Mouse (Mus musculus) limb, embryonic 15.5 days (tissue): Measurements from ENCODE around the gene Ccdc85b. TPM values are rescaled to one million over a fixed set of nuclear protein-coding genes. Genes with fewer than 3 reads are reported as not detected.
"Not testable (repeated sequence)": the region's sequence is repeated elsewhere in the genome, so short reads cannot be mapped to it uniquely, and the experiment has no call there.

Experiments
- ATAC-seq: fragments of 200-750 bp; cut with Nextera tagmentation; 2 replicates; pipeline ENCODE4 v1.8.0; 2017; ENCODE audit warnings: low read depth, moderate TSS enrichment; ENCODE audit not compliant: insufficient number of reproducible peaks, low FRiP score, low TSS enrichment
- H3K27ac ChIP-seq: fragments of 300-500 bp; sonication (generic); 2 replicates; pipeline ENCODE4 v1.5.1; 2015; ENCODE audit warnings: moderate library complexity, mild to moderate bottlenecking, inconsistent platforms
- H3K27me3 ChIP-seq: fragments of 300-500 bp; sonication (generic); 2 replicates; pipeline ENCODE4 v1.6.1; 2015; ENCODE audit warnings: inconsistent platforms
- H3K36me3 ChIP-seq: fragments of 300-500 bp; sonication (generic); 2 replicates; pipeline ENCODE4 v1.6.1; 2015; ENCODE audit warnings: inconsistent platforms
- H3K4me1 ChIP-seq: fragments of 300-500 bp; sonication (generic); 2 replicates; pipeline ENCODE4 v1.6.1; 2015; ENCODE audit warnings: inconsistent platforms
- H3K4me2 ChIP-seq: fragments of 300-500 bp; sonication (generic); 2 replicates; pipeline ENCODE4 v1.6.1; 2015; ENCODE audit warnings: mild to moderate bottlenecking, inconsistent platforms
- H3K4me3 ChIP-seq: fragments of 300-500 bp; sonication (generic); 2 replicates; pipeline ENCODE4 v1.5.1; 2015; ENCODE audit warnings: mild to moderate bottlenecking, inconsistent platforms
- H3K9ac ChIP-seq: fragments of 300-500 bp; sonication (generic); 2 replicates; pipeline ENCODE4 v1.6.1; 2015; ENCODE audit warnings: inconsistent platforms
- H3K9me3 ChIP-seq: fragments of 300-500 bp; sonication (generic); 2 replicates; pipeline ENCODE4 v1.6.1; 2016; ENCODE audit warnings: inconsistent platforms
- WGBS: fragments of 180-500 bp; shearing (Covaris S2); methylation state at CpG from one replicate; pipeline ENCODE4 v1.1.7; 2015; 5-methylcytosine and 5-hydroxymethylcytosine counted together
- polyA plus RNA-seq: library from polyadenylated mRNA; unstranded; fragments of >200 nt; fragmentation: Nextera tagmentation; extraction: Ambion mirVana; gene quantifications from 2 replicates; pipeline ENCODE4 v1.2.1, GENCODE M21; 2015

Gene Ccdc85b
- polyA plus RNA-seq, result 6.6 and 6.9 TPM in 2 replicates

DNA sequence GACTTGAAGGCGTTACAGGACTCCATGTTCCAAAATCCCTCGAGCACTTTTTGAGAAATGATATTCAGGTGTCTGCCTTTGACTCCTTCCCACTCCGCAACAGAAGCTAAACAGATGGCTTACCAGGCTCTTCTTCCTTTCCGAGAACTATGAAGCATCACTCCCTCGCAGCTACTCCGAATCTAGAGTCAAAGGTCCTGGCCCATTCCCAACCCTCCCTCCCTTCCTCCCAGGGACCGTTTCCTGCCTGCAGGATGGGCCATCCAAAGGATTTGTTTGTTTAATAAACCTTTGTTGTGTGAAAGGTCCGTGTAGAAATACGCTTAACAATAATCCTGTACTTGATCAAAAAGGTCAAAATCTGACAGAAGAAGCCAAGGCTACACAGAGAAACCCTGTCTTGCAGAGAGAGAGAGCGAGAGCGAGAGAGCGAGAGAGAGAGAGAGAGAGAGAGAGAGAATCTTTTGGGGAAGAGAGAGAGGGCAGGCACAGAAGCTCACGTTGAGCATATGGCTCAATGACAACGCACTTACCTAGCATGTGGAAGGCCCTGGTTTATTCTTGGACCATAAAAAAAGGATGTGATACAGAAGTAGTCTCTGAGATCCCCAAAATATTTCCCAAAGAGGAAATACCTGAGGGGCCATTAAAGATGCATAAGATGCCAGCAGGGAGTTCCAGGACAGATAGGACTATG, at the start of gene Ccdc85b:
Gene Ccdc85b (minus strand): TSS at position 149 of the 697 bp plus-strand sequence.
- Histone ChIP-seq H3K9ac (peak within 1 kb of the TSS; percentile 71), H3K4me2 (peak within 1 kb of the TSS; percentile 97), H3K27me3 (no peaks in the 10 kb centered on the region), H3K36me3 (peaks cover 27% of the 10 kb centered on the region), H3K27ac (peak within 1 kb of the TSS; percentile 89), H3K4me1 (peaks cover 40% of the 10 kb centered on the region), H3K4me3 (peak within 1 kb of the TSS; percentile 73), H3K9me3 (no peaks in the 10 kb centered on the region)
- ATAC-seq, result no peak
- 18% methylated on average over 14 of the region's 14 CpGs for WGBS

DNA sequence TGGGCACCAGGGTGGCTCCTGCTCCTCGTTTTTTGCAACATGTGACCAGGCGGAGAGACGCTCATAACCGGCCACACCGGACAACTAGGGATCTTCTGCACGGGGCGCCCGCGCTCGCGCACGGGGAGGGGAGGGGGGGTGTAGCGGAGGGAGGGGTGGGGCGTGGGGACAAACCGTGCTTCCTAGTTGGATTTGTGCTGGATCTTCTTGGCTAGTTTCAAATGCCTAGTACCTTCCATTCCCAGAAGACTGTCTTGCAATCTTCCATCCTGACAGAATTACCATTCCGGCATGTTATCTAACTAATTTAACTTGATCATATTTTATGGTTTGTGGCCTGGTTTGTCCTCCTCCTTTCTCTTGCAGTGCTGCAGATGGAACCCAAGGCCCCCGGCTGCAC, 46.0 kb upstream of the Ccdc85b start, which contains the start of gene 1700020D05Rik:
Gene 1700020D05Rik (minus strand): TSS at position 101 of the 400 bp plus-strand sequence.
- Histone ChIP-seq H3K27me3 (no peaks in the 10 kb centered on the region), H3K4me1 (no peaks in the 10 kb centered on the region), H3K27ac (no peak within 1 kb of the TSS), H3K4me3 (no peak within 1 kb of the TSS), H3K36me3 (no peaks in the 10 kb centered on the region; the same call in 1 of the 2 replicates), H3K9ac (no peak within 1 kb of the TSS), H3K4me2 (no peak within 1 kb of the TSS), H3K9me3 (no peaks in the 10 kb centered on the region)
- ATAC-seq, result no peak
- WGBS, result 51% methylated on average over 17 of the region's 17 CpGs

DNA sequence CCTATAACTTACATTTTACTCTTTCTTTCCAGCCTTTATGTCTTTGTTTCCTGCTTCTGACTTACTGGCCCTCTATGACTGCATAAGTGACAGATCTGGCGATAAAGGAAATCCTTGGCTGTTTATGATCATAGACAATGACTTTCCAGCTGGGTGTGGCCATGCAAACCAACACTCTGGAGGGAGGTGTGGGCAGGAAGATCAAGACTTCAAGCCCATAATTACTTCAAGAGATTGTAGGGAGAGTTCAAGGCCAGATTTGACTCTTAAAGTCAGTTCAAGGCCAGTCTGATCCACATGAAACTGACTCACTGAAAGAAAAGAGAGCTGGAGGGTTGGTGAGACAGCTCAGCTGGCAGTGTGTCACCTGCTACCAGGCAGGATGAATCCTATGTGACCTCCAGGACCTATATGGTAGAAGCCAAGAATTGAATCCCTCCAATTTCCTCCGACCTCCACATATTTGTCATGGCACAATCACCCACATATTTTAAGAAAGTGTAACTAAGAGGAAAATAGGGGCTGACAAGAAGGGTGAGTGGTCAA, 42.7 kb upstream of the Ccdc85b start:
- Histone ChIP-seq H3K36me3 (peaks cover 24% of the 10 kb centered on the region), H3K4me1 (no peaks in the 10 kb centered on the region), H3K9ac (no peak overlapping the region), H3K4me2 (no peak overlapping the region), H3K9me3 (no peaks in the 10 kb centered on the region), H3K27ac (no peak overlapping the region), H3K27me3 (no peaks in the 10 kb centered on the region), H3K4me3 (no peak overlapping the region)
- ATAC-seq, result no peak
- 89% methylated on average over 2 of the region's 2 CpGs for WGBS

GRCm38 (mm10) chr19:5496052-5496370, 38.3 kb upstream of the Ccdc85b start:
- Histone ChIP-seq H3K27me3 (no peaks in the 10 kb centered on the region), H3K9ac (no peak overlapping the region), H3K4me2 (no peak overlapping the region), H3K27ac (no peak overlapping the region), H3K9me3 (no peaks in the 10 kb centered on the region), H3K4me3 (no peak overlapping the region), H3K36me3 (peaks cover 49% of the 10 kb centered on the region), H3K4me1 (peaks cover 10% of the 10 kb centered on the region)
- ATAC-seq, result no peak
- WGBS, result 85% methylated on average over 16 of the region's 16 CpGs

- Histone ChIP-seq H3K9ac (no peak overlapping the region), H3K36me3 (peaks cover 49% of the 10 kb centered on the region), H3K9me3 (no peaks in the 10 kb centered on the region), H3K27me3 (no peaks in the 10 kb centered on the region), H3K4me2 (no peak overlapping the region), H3K4me3 (no peak overlapping the region), H3K4me1 (peaks cover 10% of the 10 kb centered on the region), H3K27ac (no peak overlapping the region; the same call in 1 of the 2 replicates)
- 79% methylated on average over 12 of the region's 12 CpGs for WGBS
- no peak for ATAC-seq
These were observed 37.8 kb upstream of the Ccdc85b start for GRCm38 (mm10) chr19:5495353-5496051.

DNA sequence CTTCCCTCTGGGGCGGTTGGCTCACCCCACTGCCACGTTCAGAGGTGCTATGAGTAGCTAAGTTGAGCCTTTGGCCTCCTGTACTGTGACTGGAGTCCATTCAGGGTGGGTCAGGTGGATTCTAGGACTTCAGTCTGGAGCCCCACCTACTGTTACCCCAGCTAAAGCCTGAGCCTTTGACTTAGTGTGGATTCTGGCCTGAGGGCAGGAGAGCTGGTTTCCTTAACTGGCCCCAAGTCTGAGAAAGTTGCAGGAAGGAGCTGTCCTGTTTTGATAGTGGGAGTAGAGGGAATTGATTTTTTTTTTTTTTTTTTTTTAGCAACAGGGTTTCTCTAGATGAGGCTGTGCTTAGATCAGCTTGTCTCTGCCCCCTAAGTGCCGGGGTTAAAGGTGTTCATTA, 36.6 kb upstream of the Ccdc85b start:
- Histone ChIP-seq H3K4me2 (no peak overlapping the region), H3K27me3 (no peaks in the 10 kb centered on the region), H3K27ac (no peak overlapping the region), H3K9ac (no peak overlapping the region), H3K9me3 (no peaks in the 10 kb centered on the region), H3K4me1 (peaks cover 17% of the 10 kb centered on the region), H3K4me3 (no peak overlapping the region), H3K36me3 (peaks cover 49% of the 10 kb centered on the region)
- WGBS, result 79% methylated on average over 3 of the region's 3 CpGs
- no peak for ATAC-seq

GRCm38 (mm10) chr19:5493301-5493721, 35.6 kb upstream of the Ccdc85b start:
- H3K4me3 ChIP-seq, H3K9me3 ChIP-seq, ATAC-seq, H3K9ac ChIP-seq, H3K27me3 ChIP-seq, H3K27ac ChIP-seq, H3K4me2 ChIP-seq: not testable (repeated sequence)
- WGBS, result 68% methylated on average over 9 of the region's 9 CpGs
- Histone ChIP-seq H3K36me3 (peaks cover 49% of the 10 kb centered on the region), H3K4me1 (peaks cover 24% of the 10 kb centered on the region)

- WGBS, result 82% methylated on average over 4 of the region's 4 CpGs
- Histone ChIP-seq H3K36me3 (peaks cover 48% of the 10 kb centered on the region), H3K4me1 (peaks cover 24% of the 10 kb centered on the region), H3K27ac (no peak overlapping the region), H3K4me3 (no peak overlapping the region), H3K9me3 (no peaks in the 10 kb centered on the region), H3K4me2 (no peak overlapping the region), H3K9ac (no peak overlapping the region), H3K27me3 (no peaks in the 10 kb centered on the region)
- no peak for ATAC-seq
These were observed 34.9 kb upstream of the Ccdc85b start for GRCm38 (mm10) chr19:5492641-5493040.

DNA sequence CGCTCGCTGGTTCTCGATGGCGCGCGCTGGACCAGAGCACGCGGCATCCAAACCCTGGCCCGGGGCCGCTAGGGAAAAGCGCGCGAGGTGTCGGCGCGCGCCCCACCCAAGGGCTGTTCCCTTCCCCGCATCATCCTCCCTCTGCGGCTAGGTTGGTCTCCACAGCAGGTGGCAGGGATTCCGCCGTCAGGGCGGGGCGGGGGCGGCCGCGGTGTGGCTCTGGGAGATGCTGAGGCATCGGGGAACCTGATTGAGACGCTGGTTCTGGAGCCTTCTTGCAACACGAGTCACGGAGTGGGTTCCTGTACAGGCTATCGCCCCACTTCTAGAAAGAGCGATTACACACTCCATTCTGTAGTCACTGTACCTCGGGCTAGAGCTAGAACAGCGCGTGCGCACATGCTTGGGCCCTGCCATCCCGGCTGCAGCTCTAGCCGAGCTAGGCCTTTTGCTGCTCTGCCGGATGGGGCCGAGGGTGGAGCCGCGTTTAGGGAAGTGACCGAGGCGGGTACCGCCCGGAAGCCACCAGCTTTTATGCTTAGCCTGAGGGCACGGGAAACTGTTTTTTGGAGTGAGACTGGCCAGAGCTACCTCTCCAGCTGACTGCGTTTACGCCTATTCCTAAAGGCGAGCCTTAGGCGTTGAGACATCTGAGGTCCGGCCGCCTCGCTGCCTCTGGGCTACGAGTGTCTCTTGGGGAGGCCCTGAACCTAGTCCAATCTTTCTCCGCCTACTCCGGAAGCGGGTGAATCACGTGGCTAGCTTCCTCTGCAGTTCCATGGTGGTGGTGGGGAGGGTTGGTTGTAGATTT, 33.4 kb upstream of the Ccdc85b start:
- Histone ChIP-seq H3K27ac (peak overlapping the region; percentile 99), H3K4me3 (peak overlapping the region; percentile 99), H3K4me2 (peak overlapping the region; percentile 63), H3K4me1 (peaks cover 39% of the 10 kb centered on the region), H3K9ac (peak overlapping the region; percentile 87), H3K36me3 (peaks cover 35% of the 10 kb centered on the region), H3K9me3 (no peaks in the 10 kb centered on the region), H3K27me3 (no peaks in the 10 kb centered on the region)
- under 1% methylated on average over 59 of the region's 59 CpGs for WGBS
- ATAC-seq, result 0 out of 2 replicates have a peak, but pooled peaks have one; percentile 13

DNA sequence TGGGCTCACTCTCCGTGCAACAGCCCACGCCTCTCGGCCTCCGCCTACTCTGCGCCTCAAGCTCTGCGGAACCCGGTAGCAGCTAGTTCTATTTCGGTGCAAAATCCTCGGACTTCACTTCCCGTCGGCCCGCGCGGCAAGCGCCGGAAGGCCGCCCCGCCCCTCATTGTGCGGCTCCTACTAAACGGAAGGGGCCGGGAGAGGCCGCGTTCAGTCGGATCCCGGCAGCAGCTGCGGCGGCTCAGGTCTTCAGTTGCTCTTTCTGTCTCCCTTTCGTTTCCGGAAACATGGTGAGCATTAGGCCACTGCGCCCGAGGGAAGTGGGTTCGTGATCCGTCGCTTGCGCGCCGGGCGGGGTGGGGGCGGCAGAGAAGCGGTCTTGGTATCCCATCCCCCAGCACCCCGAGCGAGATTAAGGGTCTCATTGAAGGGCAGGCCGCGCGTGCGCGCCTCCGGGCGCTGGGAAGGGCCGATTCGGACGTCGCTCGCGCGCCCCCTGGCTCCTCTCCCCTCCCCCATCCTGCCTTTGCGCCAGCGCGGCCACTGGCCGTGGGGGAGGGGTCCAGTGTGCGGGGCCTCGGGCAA, 32.7 kb upstream of the Ccdc85b start, which contains the start of gene Cfl1:
Gene Cfl1 (plus strand): TSS at position 143 of the 585 bp plus-strand sequence.
- no peaks in the 10 kb centered on the region for H3K9me3 ChIP-seq
- H3K27ac ChIP-seq, result peak within 1 kb of the TSS; percentile 99
- peak within 1 kb of the TSS; percentile 70 for H3K4me2 ChIP-seq
- H3K27me3 ChIP-seq, result no peaks in the 10 kb centered on the region
- peaks cover 35% of the 10 kb centered on the region for H3K36me3 ChIP-seq
- peak; percentile 75 for ATAC-seq
- under 1% methylated on average over 62 of the region's 62 CpGs for WGBS
- peaks cover 44% of the 10 kb centered on the region for H3K4me1 ChIP-seq
- peak within 1 kb of the TSS; percentile 87 for H3K9ac ChIP-seq
- H3K4me3 ChIP-seq, result peak within 1 kb of the TSS; percentile 99

- peaks cover 38% of the 10 kb centered on the region for H3K36me3 ChIP-seq
- H3K4me1 ChIP-seq, result peaks cover 44% of the 10 kb centered on the region
- ATAC-seq, H3K9ac ChIP-seq, H3K9me3 ChIP-seq, H3K27me3 ChIP-seq: not testable (repeated sequence)
- peak overlapping the region; percentile 99 for H3K27ac ChIP-seq
- peak overlapping the region; percentile 70 for H3K4me2 ChIP-seq
- H3K4me3 ChIP-seq, result peak overlapping the region; percentile 99
- WGBS, result 38% methylated on average over 10 of the region's 10 CpGs
These were observed 32.0 kb upstream of the Ccdc85b start for GRCm38 (mm10) chr19:5489721-5490120.
